Mouse (Mus musculus) embryonic facial prominence, embryonic 12.5 days (tissue): ENCODE data around the gene Ttc1. TPM values are rescaled to one million over a fixed set of nuclear protein-coding genes. Genes with fewer than 3 reads are reported as not detected.

Experiments
- ATAC-seq: fragments of 200-750 bp; cut with Nextera tagmentation; 2 replicates; pipeline ENCODE4 v1.8.0; 2017; ENCODE audit not compliant: insufficient number of reproducible peaks, insufficient read depth, low FRiP score, low TSS enrichment
- H3K27ac ChIP-seq: fragments of 300-500 bp; sonication (generic); 2 replicates; pipeline ENCODE4 v1.5.1; 2016; ENCODE audit warnings: mild to moderate bottlenecking
- H3K27me3 ChIP-seq: fragments of 300-500 bp; sonication (generic); 2 replicates; pipeline ENCODE4 v1.6.1; 2016; ENCODE audit warnings: mild to moderate bottlenecking, moderate library complexity
- H3K36me3 ChIP-seq: fragments of 300-500 bp; sonication (generic); 2 replicates; pipeline ENCODE4 v1.6.1; 2016; ENCODE audit warnings: mild to moderate bottlenecking
- H3K4me1 ChIP-seq: fragments of 300-500 bp; sonication (generic); 2 replicates; pipeline ENCODE4 v1.6.1; 2016
- H3K4me2 ChIP-seq: fragments of 300-500 bp; sonication (generic); replicated peaks from 2 replicates; pipeline ENCODE4 v1.6.1; 2016; ENCODE audit warnings: mild to moderate bottlenecking, moderate library complexity
- H3K4me3 ChIP-seq: fragments of 300-500 bp; sonication (generic); 2 replicates; pipeline ENCODE4 v1.5.1; 2016; ENCODE audit warnings: mild to moderate bottlenecking
- H3K9ac ChIP-seq: fragments of 300-500 bp; sonication (generic); 2 replicates; pipeline ENCODE4 v1.6.1; 2016; ENCODE audit warnings: mild to moderate bottlenecking, moderate library complexity
- H3K9me3 ChIP-seq: fragments of 300-500 bp; sonication (generic); 2 replicates; pipeline ENCODE4 v1.6.1; 2016; ENCODE audit warnings: mild to moderate bottlenecking, moderate library complexity
- WGBS: fragments of 180-500 bp; shearing (Covaris S2); methylation state at CpG from one replicate; pipeline ENCODE4 v1.1.7; 2016; 5-methylcytosine and 5-hydroxymethylcytosine counted together
- polyA plus RNA-seq: library from polyadenylated mRNA; unstranded; fragments of >200 nt; fragmentation: Nextera tagmentation; extraction: Ambion mirVana; gene quantifications from 2 replicates; pipeline ENCODE4 v1.2.1, GENCODE M21; 2016

The Ttc1 gene
- polyA plus RNA-seq, 1 experiment from 2014 or later, result 74.2 TPM

DNA sequence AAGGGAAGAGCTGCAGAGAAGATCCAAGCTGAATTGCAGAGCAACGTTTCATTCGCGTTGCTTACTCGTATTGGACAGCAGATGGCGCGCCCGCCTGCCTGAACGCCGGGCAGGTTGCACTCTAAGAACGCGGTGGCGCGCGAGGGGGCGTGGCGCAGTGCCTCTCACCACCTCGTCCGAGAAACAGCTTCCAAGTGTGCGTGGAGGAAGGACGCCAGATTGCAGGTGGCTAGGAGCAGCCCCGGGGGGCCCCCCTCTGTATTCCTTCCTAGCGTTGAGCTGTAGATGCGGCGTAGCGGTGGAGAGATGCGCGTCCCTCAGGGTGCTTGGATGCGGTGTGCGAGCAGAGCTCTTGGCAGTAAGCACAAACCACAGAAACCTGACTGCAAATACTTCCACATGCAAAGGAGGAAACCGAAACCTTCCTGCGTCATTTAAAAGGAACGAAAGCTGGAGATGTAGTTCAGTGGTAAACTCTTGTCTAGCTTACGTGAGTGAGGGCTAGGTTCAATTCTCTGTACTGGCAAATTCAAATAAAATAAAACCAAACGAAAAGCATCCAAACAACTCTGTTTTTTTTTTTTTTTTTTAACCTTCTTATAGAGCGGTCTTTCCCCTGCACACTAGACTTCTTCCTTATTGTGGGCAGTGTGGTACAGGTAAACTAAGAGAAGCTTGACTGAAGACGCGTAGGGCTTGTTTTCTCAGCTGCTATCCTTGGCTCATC, 19.3 kb upstream of the Ttc1 start:
- peak overlapping the region; percentile 33; the same call in 1 of the 2 replicates for H3K9ac ChIP-seq

DNA sequence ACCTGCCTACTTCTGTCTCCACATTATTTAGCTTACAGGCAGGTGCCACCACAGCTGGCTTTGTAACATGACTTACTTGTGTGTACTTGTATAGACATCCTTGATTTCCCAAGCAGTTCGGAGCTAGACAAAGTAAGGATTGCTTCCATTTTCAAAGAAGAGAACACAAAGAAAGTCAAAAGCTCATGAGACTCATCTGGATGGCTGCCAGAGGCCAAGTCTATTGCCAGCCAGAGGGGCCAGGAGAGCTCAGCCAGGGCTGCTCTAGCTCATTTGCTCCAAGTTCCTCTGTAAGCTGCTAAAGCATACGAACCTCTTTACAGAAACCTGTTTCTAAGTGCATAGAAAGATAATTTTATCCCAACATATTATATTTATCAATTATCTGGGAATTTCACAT, 10.6 kb upstream of the Ttc1 start:
- 68% methylated on average over 2 of the region's 2 CpGs for WGBS
- no peak for ATAC-seq
- Histone ChIP-seq H3K4me2 (no peak overlapping the region), H3K27me3 (no peaks in the 10 kb centered on the region; the same call in 1 of the 2 replicates), H3K9me3 (no peaks in the 10 kb centered on the region), H3K4me3 (no peak overlapping the region), H3K4me1 (no peaks in the 10 kb centered on the region), H3K9ac (no peak overlapping the region), H3K27ac (no peak overlapping the region), H3K36me3 (no peaks in the 10 kb centered on the region)

More for the DNA sequence above, 19.3 kb upstream of the Ttc1 start:
- H3K9me3 ChIP-seq, result no peaks in the 10 kb centered on the region
- no peaks in the 10 kb centered on the region for H3K4me1 ChIP-seq
- peaks cover 3% of the 10 kb centered on the region for H3K27me3 ChIP-seq
- ATAC-seq, result peak; percentile 64; the same call in 1 of the 2 replicates
- H3K27ac ChIP-seq, result no peak overlapping the region
- H3K36me3 ChIP-seq, result no peaks in the 10 kb centered on the region
- peak overlapping the region; percentile 47 for H3K4me3 ChIP-seq
- WGBS, result 5% methylated on average over 37 of the region's 37 CpGs
- peak overlapping the region; percentile 68 for H3K4me2 ChIP-seq

DNA sequence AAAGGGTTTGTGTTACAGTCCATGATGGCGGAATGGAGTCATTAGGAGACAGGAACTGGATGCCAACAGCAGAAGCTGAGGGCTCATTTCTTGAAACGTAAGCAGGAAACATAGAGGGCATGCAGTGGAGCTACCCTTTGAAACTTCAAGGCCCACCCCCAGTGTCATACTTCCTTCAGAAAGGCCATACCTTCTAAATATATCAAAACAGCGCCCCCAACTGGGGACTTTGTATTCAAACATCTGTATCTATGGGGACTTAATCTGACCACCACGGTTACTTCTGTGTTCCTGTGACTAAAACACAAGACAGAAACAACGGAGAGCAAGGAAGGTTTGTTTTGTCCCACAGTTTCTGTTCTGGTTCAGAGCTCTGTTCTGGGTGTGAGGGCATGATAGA, 7.6 kb upstream of the Ttc1 start:
- 65% methylated on average over 5 of the region's 5 CpGs for WGBS
- H3K4me1 ChIP-seq, result no peaks in the 10 kb centered on the region
- H3K4me2 ChIP-seq, result no peak overlapping the region
- no peak for ATAC-seq
- H3K9me3 ChIP-seq, result no peaks in the 10 kb centered on the region
- no peak overlapping the region for H3K9ac ChIP-seq
- no peak overlapping the region for H3K4me3 ChIP-seq
- H3K27ac ChIP-seq, result no peak overlapping the region
- H3K36me3 ChIP-seq, result no peaks in the 10 kb centered on the region
- H3K27me3 ChIP-seq, result no peaks in the 10 kb centered on the region

DNA sequence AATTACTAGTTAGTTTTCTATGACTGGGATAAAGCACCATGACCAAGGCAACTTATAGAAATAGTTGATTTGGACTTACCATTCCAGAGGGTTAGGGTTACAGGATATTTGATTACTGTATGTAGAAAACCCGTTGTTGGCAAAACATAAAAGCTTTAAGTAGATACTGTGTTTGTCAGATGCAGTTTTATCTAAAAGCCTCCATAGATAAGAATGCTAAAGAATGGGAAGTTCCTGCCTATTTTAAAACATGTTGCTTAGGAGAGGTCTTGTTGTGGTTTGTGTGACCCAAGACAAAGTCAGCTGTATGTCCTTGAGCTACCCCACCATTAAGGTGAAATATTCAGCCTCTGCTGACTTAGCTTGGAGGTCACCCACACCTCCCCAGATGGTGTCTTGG, 6.8 kb upstream of the Ttc1 start:
- Histone ChIP-seq H3K36me3 (no peaks in the 10 kb centered on the region), H3K27me3 (no peaks in the 10 kb centered on the region), H3K4me2 (no peak overlapping the region), H3K9ac (no peak overlapping the region), H3K4me1 (no peaks in the 10 kb centered on the region), H3K9me3 (no peaks in the 10 kb centered on the region), H3K27ac (no peak overlapping the region), H3K4me3 (no peak overlapping the region)
- no peak for ATAC-seq
- WGBS, result 67% methylated on average over 1 of the region's 1 CpGs

DNA sequence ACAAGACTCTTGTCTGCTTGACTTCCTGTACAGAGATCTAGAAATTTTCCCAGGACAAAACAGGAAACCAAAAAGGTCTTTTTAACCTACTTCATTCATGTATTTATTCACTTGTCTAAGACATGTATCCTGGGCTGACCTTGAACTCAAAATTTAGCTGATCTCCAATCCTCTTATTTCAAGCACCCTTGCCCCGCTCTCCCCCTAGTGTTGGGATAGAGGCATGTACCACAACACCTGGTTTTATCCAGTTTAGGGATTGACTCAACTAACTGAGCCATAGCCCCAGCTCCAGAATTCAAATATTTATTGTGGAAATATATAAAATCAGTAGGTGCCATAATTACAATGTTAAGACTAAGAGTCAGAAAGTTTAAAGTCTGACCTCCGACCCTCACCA, 3.7 kb upstream of the Ttc1 start:
- 70% methylated on average over 2 of the region's 2 CpGs for WGBS
- no peaks in the 10 kb centered on the region for H3K9me3 ChIP-seq
- H3K36me3 ChIP-seq, result no peaks in the 10 kb centered on the region
- H3K27ac ChIP-seq, result no peak overlapping the region
- H3K4me2 ChIP-seq, result no peak overlapping the region
- no peak overlapping the region for H3K4me3 ChIP-seq
- peaks cover 3% of the 10 kb centered on the region for H3K4me1 ChIP-seq
- ATAC-seq, result no peak
- H3K9ac ChIP-seq, result no peak overlapping the region
- H3K27me3 ChIP-seq, result no peaks in the 10 kb centered on the region

DNA sequence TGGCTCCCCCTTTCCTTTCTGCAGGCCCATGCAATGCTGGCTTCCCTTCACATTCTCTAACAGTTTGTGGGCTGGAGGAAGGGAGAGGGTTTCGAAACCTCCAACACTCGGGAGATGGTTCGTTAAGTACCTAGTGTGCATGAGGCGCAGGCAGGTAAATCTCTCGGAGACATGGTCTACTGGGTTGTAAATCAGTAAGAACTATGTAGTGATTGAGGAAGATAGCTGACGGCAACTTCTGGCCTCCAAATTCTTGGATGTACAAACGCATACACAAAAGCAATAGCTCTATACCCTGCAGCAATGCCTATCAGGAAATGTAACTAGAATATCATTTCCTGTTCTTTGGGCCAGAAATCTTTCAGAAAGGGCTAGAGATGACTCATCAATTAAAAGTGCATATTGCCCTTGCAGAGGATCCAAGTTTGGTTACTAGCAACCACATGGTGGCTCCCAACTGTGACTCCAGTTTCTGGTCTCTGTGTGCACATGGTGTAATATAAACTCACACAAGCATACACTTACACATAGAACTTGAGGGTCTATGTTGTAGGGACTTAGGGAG, 19.0 kb downstream of the Ttc1 start:
- Histone ChIP-seq H3K36me3 (peaks cover 33% of the 10 kb centered on the region), H3K4me1 (no peaks in the 10 kb centered on the region)
- 91% methylated on average over 7 of the region's 7 CpGs for WGBS

DNA sequence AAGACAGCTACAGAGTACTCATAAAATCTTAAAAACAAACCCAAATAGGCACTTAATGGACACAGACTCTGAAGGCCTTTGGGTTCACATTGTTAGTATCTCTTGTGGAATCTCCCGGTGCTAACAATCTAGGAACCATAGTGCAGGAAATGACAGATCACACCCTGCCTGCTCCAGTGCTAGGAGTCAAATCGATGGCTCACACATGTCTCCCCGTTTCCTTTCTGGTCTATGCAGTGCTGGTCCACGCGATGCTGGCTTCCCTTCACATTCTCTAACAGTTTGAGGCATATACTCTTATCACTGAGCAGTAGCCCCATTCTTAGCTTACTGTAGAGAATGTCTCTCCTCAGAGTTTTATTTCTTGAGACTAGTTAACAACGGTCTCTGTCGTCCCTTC, 20.0 kb downstream of the Ttc1 start:
- Histone ChIP-seq H3K27ac (no peak overlapping the region), H3K36me3 (peaks cover 26% of the 10 kb centered on the region), H3K27me3 (no peaks in the 10 kb centered on the region), H3K4me1 (no peaks in the 10 kb centered on the region), H3K9ac (no peak overlapping the region), H3K9me3 (no peaks in the 10 kb centered on the region), H3K4me2 (no peak overlapping the region), H3K4me3 (no peak overlapping the region)
- no peak for ATAC-seq
- 83% methylated on average over 7 of the region's 7 CpGs for WGBS

More for the DNA sequence above, 19.0 kb downstream of the Ttc1 start:
- no peak for ATAC-seq
- no peaks in the 10 kb centered on the region for H3K27me3 ChIP-seq
- no peak overlapping the region for H3K4me3 ChIP-seq
- no peak overlapping the region for H3K27ac ChIP-seq
- H3K9ac ChIP-seq, result no peak overlapping the region
- H3K4me2 ChIP-seq, result no peak overlapping the region
- no peaks in the 10 kb centered on the region for H3K9me3 ChIP-seq

DNA sequence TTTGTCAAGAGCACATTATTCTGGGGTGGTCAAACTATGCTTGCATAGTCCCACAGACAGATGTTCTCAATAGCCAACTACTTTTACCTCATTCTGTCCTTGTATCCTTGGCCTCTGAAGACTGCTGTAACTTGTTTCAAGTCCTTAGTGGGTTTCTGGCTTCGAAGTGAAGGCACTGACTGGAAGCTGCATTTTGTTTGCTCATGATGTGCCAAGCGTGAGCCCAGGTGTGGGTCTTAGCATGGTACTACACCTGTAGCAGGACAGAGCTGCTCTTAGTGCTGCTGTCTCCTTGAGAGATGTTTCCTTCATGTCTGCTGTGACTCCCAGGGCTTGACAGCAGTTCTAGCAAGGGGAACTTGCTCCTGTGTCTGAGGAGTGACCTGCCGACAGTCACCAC, 24.4 kb downstream of the Ttc1 start:
- WGBS, result 93% methylated on average over 3 of the region's 3 CpGs
- peaks cover 20% of the 10 kb centered on the region for H3K36me3 ChIP-seq

DNA sequence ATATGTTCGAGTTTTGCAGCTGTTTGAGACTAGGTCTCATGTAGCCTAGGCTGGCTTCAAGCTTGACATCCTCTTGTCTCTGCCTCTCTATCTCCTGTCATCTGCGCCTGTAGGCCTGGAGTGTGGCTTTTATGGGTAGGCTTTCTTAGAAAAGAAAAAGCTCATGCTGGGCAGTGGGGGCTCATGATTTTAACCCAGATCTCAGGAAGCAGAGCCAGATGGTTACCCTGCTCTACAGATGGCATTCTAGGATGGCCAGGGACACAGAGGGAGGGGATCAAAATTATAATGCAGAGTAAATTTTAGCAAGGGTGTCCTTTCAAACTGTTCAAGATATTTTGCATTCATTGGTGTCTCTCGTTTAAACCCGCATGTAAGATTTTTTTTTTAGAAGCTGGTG, 35.6 kb downstream of the Ttc1 start:
- Histone ChIP-seq H3K4me3 (no peak overlapping the region), H3K27me3 (no peaks in the 10 kb centered on the region), H3K4me1 (no peaks in the 10 kb centered on the region), H3K9me3 (no peaks in the 10 kb centered on the region), H3K27ac (no peak overlapping the region), H3K9ac (no peak overlapping the region), H3K4me2 (no peak overlapping the region), H3K36me3 (peaks cover 19% of the 10 kb centered on the region)
- no peak for ATAC-seq
- 92% methylated on average over 4 of the region's 4 CpGs for WGBS

More for the DNA sequence above, 24.4 kb downstream of the Ttc1 start:
- Histone ChIP-seq H3K9ac (no peak overlapping the region), H3K4me2 (no peak overlapping the region), H3K27me3 (no peaks in the 10 kb centered on the region), H3K4me3 (no peak overlapping the region), H3K4me1 (no peaks in the 10 kb centered on the region), H3K27ac (no peak overlapping the region), H3K9me3 (no peaks in the 10 kb centered on the region)
- ATAC-seq, result no peak

DNA sequence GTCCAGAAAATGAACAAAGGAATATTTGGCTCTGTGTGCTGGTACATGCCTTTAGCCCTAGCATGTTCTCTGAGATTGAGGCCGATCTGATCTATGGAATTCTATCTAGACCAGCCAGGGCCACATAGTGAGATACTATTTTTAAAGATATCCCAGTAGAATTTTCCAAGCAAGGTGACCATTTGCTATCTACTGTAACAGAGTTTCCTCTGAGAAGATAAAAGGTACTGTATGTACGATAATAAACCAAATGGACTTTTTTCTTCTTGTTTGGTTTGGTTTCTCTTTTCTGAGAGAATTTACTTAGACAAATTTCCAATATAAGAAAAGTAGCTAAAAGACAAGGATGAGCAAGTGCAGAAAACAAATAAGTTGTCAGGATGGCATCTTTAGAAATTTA, 39.4 kb downstream of the Ttc1 start:
- no peak overlapping the region for H3K4me3 ChIP-seq
- H3K4me2 ChIP-seq, result no peak overlapping the region
- H3K27ac ChIP-seq, result no peak overlapping the region
- H3K36me3 ChIP-seq, result peaks cover 22% of the 10 kb centered on the region
- no peak for ATAC-seq
- WGBS, result 87% methylated on average over 2 of the region's 2 CpGs
- no peaks in the 10 kb centered on the region for H3K27me3 ChIP-seq
- no peaks in the 10 kb centered on the region for H3K9me3 ChIP-seq
- H3K4me1 ChIP-seq, result no peaks in the 10 kb centered on the region
- no peak overlapping the region for H3K9ac ChIP-seq

DNA sequence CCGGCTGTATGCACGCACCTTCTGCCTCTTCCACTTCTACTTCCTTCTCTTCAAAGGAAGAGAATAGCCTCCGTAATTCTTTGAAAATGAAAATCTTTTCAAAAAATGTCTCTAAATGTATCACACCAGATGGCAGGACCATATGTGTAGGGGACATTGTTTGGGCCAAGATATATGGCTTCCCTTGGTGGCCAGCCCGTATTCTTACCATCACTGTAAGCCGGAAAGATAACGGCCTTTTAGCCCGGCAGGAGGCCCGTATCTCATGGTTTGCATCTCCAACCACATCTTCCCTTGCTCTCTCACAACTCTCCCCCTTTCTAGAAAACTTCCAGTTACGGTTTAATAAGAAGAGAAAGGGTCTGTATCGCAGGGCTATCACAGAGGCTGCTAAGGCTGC, 42.1 kb downstream of the Ttc1 start:
- Histone ChIP-seq H3K9me3 (no peaks in the 10 kb centered on the region), H3K4me3 (no peak overlapping the region), H3K4me2 (no peak overlapping the region), H3K9ac (no peak overlapping the region), H3K27me3 (no peaks in the 10 kb centered on the region), H3K4me1 (no peaks in the 10 kb centered on the region), H3K36me3 (peaks cover 27% of the 10 kb centered on the region), H3K27ac (no peak overlapping the region)
- no peak for ATAC-seq
- 92% methylated on average over 10 of the region's 10 CpGs for WGBS

DNA sequence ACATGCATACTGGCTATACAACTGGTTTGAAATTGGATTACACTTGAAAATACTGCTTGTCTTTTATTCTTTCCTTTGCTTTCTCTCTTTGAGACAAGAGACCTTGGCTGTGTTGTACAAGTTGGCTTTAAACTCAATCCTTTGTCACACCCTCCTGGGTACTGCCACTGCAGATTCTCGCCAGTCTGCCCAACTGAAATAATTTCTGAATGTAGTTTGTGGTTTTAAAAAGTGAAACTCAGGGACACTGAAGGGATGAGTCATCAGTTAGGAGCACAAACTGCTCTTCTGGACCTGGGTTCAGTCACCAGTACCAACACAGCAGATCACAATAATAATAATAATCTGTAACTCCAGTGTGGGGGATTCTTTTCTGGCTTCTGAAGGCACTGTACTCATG, 44.3 kb downstream of the Ttc1 start:
- Histone ChIP-seq H3K9ac (no peak overlapping the region), H3K36me3 (peaks cover 33% of the 10 kb centered on the region), H3K4me2 (no peak overlapping the region), H3K27me3 (no peaks in the 10 kb centered on the region), H3K4me1 (no peaks in the 10 kb centered on the region), H3K27ac (no peak overlapping the region), H3K9me3 (no peaks in the 10 kb centered on the region), H3K4me3 (no peak overlapping the region)
- no peak for ATAC-seq
- 68% methylated on average over 1 of the region's 1 CpGs for WGBS
